Mouse (Mus musculus) heart, postnatal 0 days (tissue): ENCODE measurements around the gene Cenpa. TPM values are rescaled to one million over a fixed set of nuclear protein-coding genes. Genes with fewer than 3 reads are reported as not detected.

Experiments
- ATAC-seq: fragments of 200-750 bp; cut with Nextera tagmentation; 2 replicates; pipeline ENCODE4 v1.8.0; 2017; ENCODE audit warnings: low read depth, moderate number of reproducible peaks, moderate library complexity; ENCODE audit not compliant: insufficient read depth
- DNase-seq: peaks from one replicate; pipeline ENCODE4 v3.0.0-alpha.2; 2016; ENCODE audit warnings: low spot score
- H3K27ac ChIP-seq: fragments of 300-500 bp; sonication (generic); 2 replicates; pipeline ENCODE4 v1.5.1; 2014; ENCODE audit warnings: low read depth, mild to moderate bottlenecking
- H3K27me3 ChIP-seq: fragments of 300-500 bp; sonication (generic); 2 replicates; pipeline ENCODE4 v1.6.1; 2014; ENCODE audit warnings: low read length, mixed read lengths; ENCODE audit not compliant: control insufficient read depth, insufficient read depth
- H3K36me3 ChIP-seq: fragments of 300-500 bp; sonication (generic); replicated peaks from 2 replicates; pipeline ENCODE4 v1.6.1; 2014; ENCODE audit warnings: low read length, mixed read lengths; ENCODE audit not compliant: control insufficient read depth, insufficient read depth
- H3K4me1 ChIP-seq: fragments of 300-500 bp; sonication (generic); 2 replicates; pipeline ENCODE4 v1.6.1; 2014; ENCODE audit warnings: antibody characterized with exemption; ENCODE audit not compliant: control insufficient read depth, insufficient read depth
- H3K4me2 ChIP-seq: fragments of 300-500 bp; sonication (generic); 2 replicates; pipeline ENCODE4 v1.6.1; 2014; ENCODE audit warnings: low read depth, mild to moderate bottlenecking, low read length, moderate library complexity
- H3K4me3 ChIP-seq: fragments of 300-500 bp; sonication (generic); 2 replicates; pipeline ENCODE4 v1.5.1; 2014; ENCODE audit warnings: low read depth, low read length
- H3K9ac ChIP-seq: fragments of 300-500 bp; sonication (generic); replicated peaks from 2 replicates; pipeline ENCODE4 v1.6.1; 2014; ENCODE audit warnings: low read depth, low read length, mixed read lengths
- H3K9me3 ChIP-seq: fragments of 300-500 bp; sonication (generic); replicated peaks from 2 replicates; pipeline ENCODE4 v1.6.1; 2016; ENCODE audit warnings: low read length; ENCODE audit not compliant: control insufficient read depth
- CTCF ChIP-seq: IDR thresholded peaks from 2 replicates; pipeline ENCODE4 v1.5.1; 2016; ENCODE audit warnings: antibody characterized with exemption, control low read depth, low read depth
- EP300 ChIP-seq: IDR thresholded peaks from 2 replicates; pipeline ENCODE4 v1.6.1; 2016; ENCODE audit warnings: antibody characterized with exemption, low read depth
- WGBS: fragments of 180-500 bp; shearing (Covaris S2); extraction: QIAGEN DNeasy Blood & Tissue Kit; methylation state at CpG from one replicate; pipeline ENCODE4 v1.1.7; 2014; 5-methylcytosine and 5-hydroxymethylcytosine counted together
- polyA plus RNA-seq: library from polyadenylated mRNA; unstranded; fragments of >200 nt; fragmentation: Nextera tagmentation; extraction: Ambion mirVana; gene quantifications from 2 replicates; pipeline ENCODE4 v1.2.1, GENCODE M21; 2015
- total RNA-seq: library from RNA; depleted of rRNA; stranded (reverse); fragments of >200 nt; gene quantifications from 2 replicates; pipeline ENCODE4 v1.2.3, GENCODE M21; 2014; ENCODE audit warnings: low replicate concordance; rRNA removed

The Cenpa gene
- total RNA-seq = 87.9 and 158 TPM in 2 replicates
- polyA plus RNA-seq = 128 and 158 TPM in 2 replicates

DNA sequence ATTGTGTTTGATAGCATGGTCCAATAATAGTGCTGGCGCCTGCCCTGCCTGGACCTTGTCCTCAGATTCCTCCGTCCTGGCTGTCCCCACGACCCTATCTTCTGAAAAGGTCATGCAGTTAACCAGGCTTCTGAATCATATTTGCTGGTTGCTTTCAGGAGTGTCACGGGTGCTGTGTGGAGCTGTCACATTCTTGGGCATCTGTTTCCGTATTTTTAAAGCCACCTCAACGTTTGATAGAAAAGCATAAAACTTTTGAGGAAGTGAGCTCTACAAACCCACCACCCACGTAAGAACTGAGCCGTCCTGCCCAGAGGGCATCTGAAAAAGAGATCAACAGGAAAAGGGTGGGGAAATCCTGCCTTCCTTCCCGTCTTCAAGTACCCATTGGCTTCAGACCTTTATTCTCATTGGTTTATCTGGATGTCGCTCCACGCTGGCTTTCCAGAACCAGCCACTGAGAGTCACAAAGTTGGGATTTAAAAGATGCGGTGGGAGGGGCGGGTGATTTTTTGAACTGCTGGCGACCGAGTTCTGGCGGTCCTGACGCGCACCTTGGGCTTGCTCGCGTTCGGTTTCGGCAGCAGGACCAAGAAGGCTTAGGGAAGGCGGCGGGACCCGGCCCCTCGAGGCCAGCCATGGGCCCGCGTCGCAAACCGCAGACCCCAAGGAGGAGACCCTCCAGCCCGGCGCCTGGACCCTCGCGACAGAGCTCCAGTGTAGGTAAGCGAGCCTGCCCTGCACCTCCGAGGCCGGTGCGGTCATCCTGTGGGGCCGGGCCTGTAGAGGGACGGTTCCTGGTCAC is at the start of gene Cenpa:
Gene Cenpa, plus strand, starts transcription at position 387 of the 805 bp plus-strand sequence.
- Histone ChIP-seq H3K27me3 (no peaks in the 10 kb centered on the region), H3K4me1 (peaks cover 6% of the 10 kb centered on the region), H3K4me2 (peak within 1 kb of the TSS; percentile 85), H3K9ac (peak within 1 kb of the TSS; percentile 77), H3K36me3 (peaks cover 12% of the 10 kb centered on the region; the same call in 1 of the 2 replicates), H3K27ac (peak within 1 kb of the TSS; percentile 95), H3K4me3 (peak within 1 kb of the TSS; percentile 86), H3K9me3 (no peaks in the 10 kb centered on the region)
- ATAC-seq (peak; percentile 94), DNase-seq (peak; percentile 97)
- under 1% methylated on average over 40 of the region's 40 CpGs for WGBS
- TF ChIP-seq CTCF = no peak
- TF ChIP-seq EP300 = peak; percentile 77; the same call in 1 of the 2 replicates

DNA sequence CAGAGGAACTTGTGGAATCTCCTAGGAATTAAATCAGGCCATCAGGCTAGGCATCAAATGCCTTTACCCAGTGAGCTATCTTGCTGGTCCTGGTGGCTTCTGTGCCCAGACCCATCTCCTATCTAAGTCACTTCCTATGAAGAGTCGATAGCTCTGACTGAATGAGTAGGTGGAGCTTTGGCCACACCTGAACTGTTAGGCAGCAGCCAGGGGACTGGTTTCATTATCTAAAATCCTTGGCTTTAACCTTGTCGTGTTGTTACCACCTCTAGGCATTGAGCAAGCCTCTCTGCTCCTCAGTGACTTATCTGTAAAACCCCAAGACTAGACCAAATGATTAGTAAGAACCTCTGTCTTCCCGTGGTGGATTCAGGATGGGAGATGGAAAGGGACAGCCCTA is 49.2 kb upstream of the Cenpa start:
- Histone ChIP-seq H3K4me2 (peak overlapping the region; percentile 38), H3K27me3 (peaks cover 14% of the 10 kb centered on the region), H3K27ac (peak overlapping the region; percentile 92), H3K9ac (no peak overlapping the region), H3K4me3 (no peak overlapping the region), H3K36me3 (no peaks in the 10 kb centered on the region), H3K4me1 (peaks cover 47% of the 10 kb centered on the region), H3K9me3 (no peaks in the 10 kb centered on the region)
- DNase-seq (no peak), ATAC-seq (no peak)
- TF ChIP-seq EP300 = no peak
- TF ChIP-seq CTCF = no peak
- 13% methylated on average over 3 of the region's 3 CpGs for WGBS

DNA sequence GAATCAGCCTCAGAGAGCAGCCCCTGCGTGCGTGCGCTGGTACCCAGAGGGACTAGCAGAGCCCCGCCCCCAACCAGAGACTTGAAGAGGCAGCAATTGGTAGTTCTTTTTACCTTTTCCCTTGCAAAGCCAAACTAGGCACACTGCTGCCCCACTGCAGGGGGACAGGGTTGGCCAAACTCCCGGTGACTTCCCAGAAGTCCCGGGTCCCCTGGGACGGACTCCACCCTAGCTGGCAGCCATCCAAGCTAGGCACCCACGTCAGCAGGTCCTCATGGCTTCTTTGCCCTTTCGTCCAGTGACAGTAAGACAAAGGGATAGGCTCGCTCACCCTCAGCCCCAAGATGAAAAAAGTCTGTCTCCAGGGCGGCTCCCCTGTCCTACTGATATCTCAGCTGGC is 48.7 kb upstream of the Cenpa start:
- Histone ChIP-seq H3K9me3 (no peaks in the 10 kb centered on the region), H3K27ac (peak overlapping the region; percentile 92), H3K4me3 (no peak overlapping the region), H3K27me3 (peaks cover 14% of the 10 kb centered on the region), H3K36me3 (no peaks in the 10 kb centered on the region), H3K4me1 (peaks cover 52% of the 10 kb centered on the region), H3K9ac (no peak overlapping the region), H3K4me2 (peak overlapping the region; percentile 38)
- ATAC-seq (peak; percentile 66), DNase-seq (peak; percentile 82)
- 11% methylated on average over 11 of the region's 11 CpGs for WGBS
- TF ChIP-seq CTCF (no peak), EP300 (no peak)

DNA sequence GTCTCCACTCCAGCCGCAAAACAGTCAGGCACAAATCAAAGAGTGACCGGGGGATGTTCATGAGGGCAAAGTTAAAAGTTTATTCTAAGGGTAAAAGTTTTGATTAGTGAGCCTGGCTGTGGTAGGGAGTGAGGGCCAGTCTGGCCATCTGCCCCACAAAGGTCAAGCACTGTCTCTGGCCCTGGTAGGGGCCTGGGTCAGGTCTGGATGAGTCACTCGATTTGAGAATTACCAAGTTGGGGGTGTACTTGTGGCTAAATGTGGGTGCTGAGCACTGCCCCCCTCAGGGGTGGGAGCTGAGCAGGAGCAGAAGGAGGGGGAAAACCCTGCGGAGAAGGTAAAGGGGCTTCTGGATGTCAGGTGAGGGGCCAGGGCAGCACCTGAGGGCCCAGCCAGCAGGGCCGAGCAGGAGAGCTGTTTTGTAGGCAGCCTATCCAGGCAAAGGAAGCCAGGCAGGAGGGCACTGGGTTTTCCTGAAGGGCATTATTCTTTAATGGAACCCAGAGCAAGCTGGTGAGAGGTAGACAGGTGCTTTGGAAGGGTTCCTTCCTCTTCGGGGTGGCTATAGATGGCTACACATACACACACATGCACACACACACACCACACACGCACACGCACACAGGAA is 48.1 kb upstream of the Cenpa start:
- no peaks in the 10 kb centered on the region for H3K36me3 ChIP-seq
- peak overlapping the region; percentile 92 for H3K27ac ChIP-seq
- peaks cover 14% of the 10 kb centered on the region for H3K27me3 ChIP-seq
- H3K4me1 ChIP-seq = peaks cover 50% of the 10 kb centered on the region
- TF ChIP-seq CTCF (no peak), EP300 (no peak)
- no peak for ATAC-seq
- DNase-seq = no peak
- H3K9me3 ChIP-seq = no peaks in the 10 kb centered on the region
- no peak overlapping the region; the same call in 1 of the 2 replicates for H3K9ac ChIP-seq
- H3K4me3 ChIP-seq = no peak overlapping the region
- H3K4me2 ChIP-seq = no peak overlapping the region
- WGBS = 78% methylated on average over 8 of the region's 8 CpGs

DNA sequence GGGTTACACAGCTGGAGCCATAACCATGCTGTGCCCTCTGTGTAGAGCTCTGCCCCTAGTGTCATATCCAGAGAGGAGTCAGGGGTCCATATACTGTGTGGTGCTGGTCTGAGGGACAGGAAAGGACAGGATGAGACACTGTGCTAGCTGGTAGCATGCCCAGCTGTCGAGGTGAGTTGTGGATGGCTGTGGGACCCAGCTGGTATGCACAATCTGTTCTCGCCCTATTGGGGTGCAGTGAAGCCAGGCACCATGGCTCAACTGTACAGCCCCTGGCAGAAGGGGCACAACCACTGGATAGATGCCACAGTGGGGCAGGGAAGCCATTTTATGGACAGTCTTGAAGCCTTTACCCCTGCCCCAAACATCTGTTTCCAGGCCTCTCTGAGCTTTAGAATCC is 47.4 kb upstream of the Cenpa start:
- Histone ChIP-seq H3K27ac (peak overlapping the region; percentile 92), H3K4me1 (peaks cover 43% of the 10 kb centered on the region)
- WGBS = 64% methylated on average over 2 of the region's 2 CpGs

More for the DNA sequence above, 47.4 kb upstream of the Cenpa start:
- H3K27me3 ChIP-seq = peaks cover 14% of the 10 kb centered on the region
- H3K36me3 ChIP-seq = no peaks in the 10 kb centered on the region
- H3K4me2 ChIP-seq = no peak overlapping the region
- ATAC-seq = no peak
- no peak overlapping the region for H3K9ac ChIP-seq
- no peak for TF ChIP-seq EP300
- TF ChIP-seq CTCF = no peak
- H3K9me3 ChIP-seq = no peaks in the 10 kb centered on the region
- no peak for DNase-seq
- H3K4me3 ChIP-seq = no peak overlapping the region
